Mouse (Mus musculus) neural tube, postnatal 0 days (tissue): ENCODE data around the gene Mr1. TPM values are rescaled to one million over a fixed set of nuclear protein-coding genes. Genes with fewer than 3 reads are reported as not detected.

ENCODE experiments used
- polyA plus RNA-seq: library from polyadenylated mRNA; unstranded; fragments of >200 nt; fragmentation: Nextera tagmentation; extraction: Ambion mirVana; gene quantifications from 2 replicates; pipeline ENCODE4 v1.2.1, GENCODE M21; 2015

Mr1 gene
- 2.9 and 3.0 TPM in 2 replicates for polyA plus RNA-seq

GRCm38 (mm10) chr1:155146572-155146980 lies at the start of gene Mr1:
Gene Mr1, minus strand, starts transcription at chr1:155146814.

GRCm38 (mm10) chr1:155158141-155158969 lies 11.7 kb upstream of the Mr1 start, which contains the start of gene Stx6:
Gene Stx6, plus strand, starts transcription at chr1:155158715.

DNA sequence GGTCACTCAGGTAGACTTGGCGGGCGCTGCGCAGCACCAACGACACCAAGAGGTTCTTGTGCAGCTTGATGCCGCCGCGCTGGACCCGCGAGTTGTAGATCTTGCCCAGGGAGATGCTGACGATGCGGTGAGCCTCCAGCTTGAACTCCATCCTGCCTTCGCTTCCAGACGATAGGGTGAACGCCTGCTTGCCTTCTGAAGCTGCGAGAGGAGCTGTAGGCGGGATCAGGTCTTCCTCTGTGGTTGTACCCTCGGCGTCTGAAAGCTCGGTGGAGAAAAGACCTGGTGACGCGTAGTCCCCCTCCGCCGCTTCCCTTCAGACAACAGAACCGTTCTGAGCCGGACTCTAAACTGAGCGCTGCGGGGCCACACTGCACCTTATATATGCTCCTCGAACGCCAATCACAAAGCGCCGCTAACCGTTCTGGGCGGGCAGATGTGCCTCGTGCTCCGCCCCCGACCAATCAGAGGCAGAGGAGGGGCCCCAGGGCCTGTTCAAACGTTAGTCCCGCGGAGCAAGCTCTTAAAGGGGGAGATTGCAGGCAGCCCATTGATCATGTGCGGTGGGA lies 47.2 kb downstream of the Mr1 start, which contains the start of gene Ier5:
Gene Ier5 (minus strand): TSS at position 357 of the 569 bp plus-strand sequence.

Other genes starting within 250 kb of the Mr1 start
- gene Ier5, start 47.2 kb downstream of the Mr1 start, polyA plus RNA-seq, result 5.1 and 6.3 TPM in 2 replicates
- gene Stx6, start 11.9 kb upstream of the Mr1 start, polyA plus RNA-seq, result 73.1 and 78.0 TPM in 2 replicates
- gene BC034090, start 97.6 kb upstream of the Mr1 start, polyA plus RNA-seq, result 2.5 and 2.6 TPM in 2 replicates